Mouse (Mus musculus) cerebellum, adult 2 months (tissue): ENCODE measurements around the gene Slc6a13.

ENCODE experiments used
- CTCF ChIP-seq: fragments of 200-500 bp; IDR thresholded peaks from 2 replicates; pipeline ENCODE4 v1.5.1; 2011; ENCODE audit warnings: low read depth, mild to moderate bottlenecking, control low read depth, low read length, moderate library complexity, borderline replicate concordance; ENCODE audit not compliant: insufficient read depth
- POLR2A ChIP-seq: fragments of 200-500 bp; IDR thresholded peaks from 2 replicates; pipeline ENCODE4 v1.6.1; 2011; ENCODE audit warnings: low read length, control low read depth, borderline replicate concordance; ENCODE audit not compliant: insufficient read depth

- TF ChIP-seq CTCF = no peak
- no peak for TF ChIP-seq POLR2A
Observed at GRCm38 (mm10) chr6:121261233-121261632, 38.8 kb upstream of the Slc6a13 start.
